Comparison of ENCODE assay signal across 8 mouse cellular contexts in the genomic region with DNA sequence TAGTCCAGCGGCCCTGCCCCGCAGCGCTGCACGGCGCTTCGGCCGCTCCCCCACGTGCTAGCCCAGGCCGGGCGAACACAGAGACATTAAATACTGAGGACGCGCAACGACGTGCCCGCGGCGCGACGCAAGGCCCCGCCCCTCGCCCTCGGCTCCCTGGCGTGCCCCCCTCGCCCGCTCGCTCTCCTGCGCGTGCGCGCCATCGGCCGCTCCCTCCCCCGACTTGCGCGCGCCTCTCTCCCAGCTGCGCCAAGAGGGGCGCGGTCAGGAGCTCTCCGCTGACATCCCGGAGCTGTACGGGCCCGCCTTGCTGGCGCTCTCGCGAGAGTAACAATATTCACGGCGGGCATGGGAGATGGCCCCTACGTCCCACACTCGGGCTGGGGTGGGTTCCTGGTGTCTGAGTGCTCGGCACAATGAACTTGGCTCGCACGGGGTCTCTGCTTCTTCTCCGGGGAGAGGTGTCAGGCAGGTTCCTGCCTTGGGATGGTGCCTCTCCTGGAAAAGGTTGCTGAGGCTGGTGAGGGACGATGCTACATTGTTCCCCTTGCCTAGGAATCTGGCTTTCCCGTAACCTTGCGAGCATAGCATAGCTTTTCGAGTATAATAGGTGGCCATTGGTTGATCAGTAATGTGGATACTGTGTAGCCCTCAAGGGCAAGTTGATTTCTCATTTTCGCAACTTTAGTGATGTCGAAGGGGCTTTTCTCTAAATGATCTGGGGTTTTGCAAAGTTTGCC. TPM values are rescaled to one million over a fixed set of nuclear protein-coding genes. Genes with fewer than 3 reads are reported as not detected.
DNase-seq lines count a peak whose midpoint lies in the region; ATAC-seq and TF ChIP-seq lines count a peak whose summit lies in the region.

A gene (minus strand): TSS at position 129 of the 740 bp plus-strand sequence.

- H3K36me3 ChIP-seq in embryonic facial prominence, embryonic 14.5 days (ENCODE audit: control insufficient read depth, insufficient read depth, low read length): no peaks in the 10 kb centered on the region
- no peaks in the 10 kb centered on the region for H3K36me3 ChIP-seq in limb, embryonic 14.5 days (ENCODE audit: control insufficient read depth, insufficient read depth, low read length)
- no peaks in the 10 kb centered on the region; the same call in 1 of the 2 replicates for H3K36me3 ChIP-seq in midbrain, postnatal 0 days (ENCODE audit: insufficient read depth, low read length)

- TF ChIP-seq CTCF in midbrain, postnatal 0 days (IDR thresholded peaks at IDR 0.05): no peak

- peak; percentile 95 for DNase-seq in 3T3-L1 (ENCODE audit: low read depth, low spot score)
- peak; percentile 97 for DNase-seq in adrenal gland, postnatal 4 days (ENCODE audit: low spot score in 2 of 2)
- DNase-seq in embryonic facial prominence, embryonic 14.5 days (ENCODE audit: low spot score): peak; percentile 98
- peak; percentile 97 for DNase-seq in heart, adult 8-10 months (ENCODE audit: low spot score)
- DNase-seq in kidney, adult 9 months: peak; percentile 98
- DNase-seq in limb, embryonic 14.5 days (ENCODE audit: low spot score): peak; percentile 94
- peak; percentile 97 for DNase-seq in midbrain, postnatal 0 days (ENCODE audit: low spot score)
- peak; percentile 80 to 82 for DNase-seq in spleen, postnatal 36 days (ENCODE audit: low spot score in 2 of 2)

- peak within 1 kb of the TSS; percentile 84 for H3K9ac ChIP-seq in embryonic facial prominence, embryonic 14.5 days (ENCODE audit: low read depth, low read length)
- peak within 1 kb of the TSS; percentile 78 for H3K9ac ChIP-seq in limb, embryonic 14.5 days (ENCODE audit: low read depth, low read length, severe bottlenecking)
- peak within 1 kb of the TSS; percentile 83 for H3K9ac ChIP-seq in midbrain, postnatal 0 days (replicated peaks; ENCODE audit: low read length, poor library complexity, severe bottlenecking)

- peak within 1 kb of the TSS; percentile 98 for H3K4me2 ChIP-seq in embryonic facial prominence, embryonic 14.5 days (ENCODE audit: low read depth, low read length)
- H3K4me2 ChIP-seq in limb, embryonic 14.5 days (replicated peaks; ENCODE audit: low read depth, low read length, severe bottlenecking): peak within 1 kb of the TSS; percentile 93
- H3K4me2 ChIP-seq in midbrain, postnatal 0 days (ENCODE audit: low read depth, low read length, poor library complexity, severe bottlenecking): peak within 1 kb of the TSS; percentile 98

- peak; percentile 98; the same call in 1 of the 2 replicates for TF ChIP-seq POLR2A in limb, embryonic 14.5 days (IDR thresholded peaks at IDR 0.05; ENCODE audit: borderline replicate concordance, extremely low read depth, insufficient read depth, insufficient read length)

- H3K4me1 ChIP-seq in embryonic facial prominence, embryonic 14.5 days (ENCODE audit: control insufficient read depth, insufficient read depth, low read length): peaks cover 9% of the 10 kb centered on the region
- peaks cover 6% of the 10 kb centered on the region for H3K4me1 ChIP-seq in limb, embryonic 14.5 days (ENCODE audit: control insufficient read depth, insufficient read depth, low read length)
- H3K4me1 ChIP-seq in midbrain, postnatal 0 days (ENCODE audit: insufficient read depth, low read length): peaks cover 4% of the 10 kb centered on the region; the same call in 1 of the 2 replicates

- peak; percentile 99 for ATAC-seq in embryonic facial prominence, embryonic 14.5 days (ENCODE audit: low read depth)
- ATAC-seq in limb, embryonic 14.5 days (ENCODE audit: low FRiP score, low read depth): peak; percentile 97
- ATAC-seq in midbrain, postnatal 0 days (ENCODE audit: low FRiP score): peak; percentile 98

- WGBS in embryonic facial prominence, embryonic 14.5 days: 2% methylated on average over 35 of the region's 60 CpGs
- 2% methylated on average over 43 of the region's 60 CpGs for WGBS in limb, embryonic 14.5 days
- 2% methylated on average over 60 of the region's 60 CpGs for WGBS in midbrain, postnatal 0 days

- H3K27ac ChIP-seq in embryonic facial prominence, embryonic 14.5 days (replicated peaks; ENCODE audit: low read depth, low read length): peak within 1 kb of the TSS; percentile 88
- H3K27ac ChIP-seq in limb, embryonic 14.5 days (replicated peaks; ENCODE audit: low read depth, low read length): peak within 1 kb of the TSS; percentile 81
- H3K27ac ChIP-seq in midbrain, postnatal 0 days (ENCODE audit: low read depth, low read length): peak within 1 kb of the TSS; percentile 86

- H3K9me3 ChIP-seq in embryonic facial prominence, embryonic 14.5 days (ENCODE audit: control insufficient read depth, low read length): no peaks in the 10 kb centered on the region
- H3K9me3 ChIP-seq in limb, embryonic 14.5 days (ENCODE audit: control insufficient read depth, low read length): no peaks in the 10 kb centered on the region
- H3K9me3 ChIP-seq in midbrain, postnatal 0 days (ENCODE audit: low read length): no peaks in the 10 kb centered on the region

- H3K27me3 ChIP-seq in embryonic facial prominence, embryonic 14.5 days (replicated peaks; ENCODE audit: control insufficient read depth, insufficient read depth, low read length): no peaks in the 10 kb centered on the region
- no peaks in the 10 kb centered on the region for H3K27me3 ChIP-seq in limb, embryonic 14.5 days (ENCODE audit: control insufficient read depth, insufficient read depth, low read length)
- no peaks in the 10 kb centered on the region for H3K27me3 ChIP-seq in midbrain, postnatal 0 days (ENCODE audit: insufficient read depth, low read length)

- H3K4me3 ChIP-seq in embryonic facial prominence, embryonic 14.5 days (ENCODE audit: low read depth, low read length): peak within 1 kb of the TSS; percentile 77
- H3K4me3 ChIP-seq in limb, embryonic 14.5 days (replicated peaks; ENCODE audit: low read length): peak within 1 kb of the TSS; percentile 61
- peak within 1 kb of the TSS; percentile 68 for H3K4me3 ChIP-seq in midbrain, postnatal 0 days (ENCODE audit: low read depth, low read length)

RNA-seq across cellular contexts. Expression of the gene that starts here (rescaled TPM):
- 100 to 1,000 TPM in 1 of 2 experiments, 10 to 100 TPM in 1; 94.3 to 101 TPM for total RNA-seq in adrenal gland, postnatal 4 days (2021)
- polyA plus RNA-seq in embryonic facial prominence, embryonic 14.5 days (2014; fragmentation: Nextera tagmentation; extraction: Ambion mirVana): 22.2 and 28.2 TPM in 2 replicates
- 100 to 1,000 TPM; 113 to 148 (median 138) TPM for total RNA-seq in heart, adult 8-10 months (2022)
- 31.4 and 33.5 TPM in 2 replicates for polyA plus RNA-seq in limb, embryonic 14.5 days (2012; rRNA removed)
- 14.9 and 15.0 TPM in 2 replicates for polyA plus RNA-seq in limb, embryonic 14.5 days (2014; fragmentation: Nextera tagmentation; extraction: Ambion mirVana)
- total RNA-seq in midbrain, postnatal 0 days (2014; rRNA removed): 48.2 and 56.6 TPM in 2 replicates
- 24.4 and 24.7 TPM in 2 replicates for polyA plus RNA-seq in midbrain, postnatal 0 days (2015; fragmentation: Nextera tagmentation; extraction: Ambion mirVana)

Comparison
In these comparisons a context has a peak if more than half of its experiments do, and no peak if none do; other contexts are left out.
1. Peak in every context shown above with its lines: DNase-seq, ATAC-seq, H3K4me3 ChIP-seq and H3K27ac ChIP-seq.